ENCODE assay signal across 7 mouse cellular contexts in genomic region chr12:24974446-24975114, GRCm38 (mm10). TPM values are rescaled to one million over a fixed set of nuclear protein-coding genes. Genes with fewer than 3 reads are reported as not detected.
DNase-seq lines count a peak whose midpoint lies in the region; ATAC-seq and TF ChIP-seq lines count a peak whose summit lies in the region.

Kidins220 (plus strand) TSS chr12:24974925.

- peak within 1 kb of the TSS; percentile 70 for H3K9ac ChIP-seq in embryonic facial prominence, embryonic 12.5 days
- H3K9ac ChIP-seq in limb, embryonic 12.5 days (replicated peaks) = peak within 1 kb of the TSS; percentile 63
- peak within 1 kb of the TSS; percentile 82 for H3K9ac ChIP-seq in midbrain, embryonic 15.5 days

- no peaks in the 10 kb centered on the region for H3K27me3 ChIP-seq in embryonic facial prominence, embryonic 12.5 days
- H3K27me3 ChIP-seq in kidney, adult 2 months (replicated peaks; ENCODE audit: control insufficient read depth, insufficient read depth, low read length) = no peaks in the 10 kb centered on the region
- H3K27me3 ChIP-seq in limb, embryonic 12.5 days = no peaks in the 10 kb centered on the region
- no peaks in the 10 kb centered on the region for H3K27me3 ChIP-seq in midbrain, embryonic 15.5 days (replicated peaks)
- no peaks in the 10 kb centered on the region for H3K27me3 ChIP-seq in spleen, adult 2 months (ENCODE audit: control insufficient read depth, insufficient read depth, low read length)

- H3K36me3 ChIP-seq in embryonic facial prominence, embryonic 12.5 days = no peaks in the 10 kb centered on the region
- no peaks in the 10 kb centered on the region for H3K36me3 ChIP-seq in kidney, adult 2 months (ENCODE audit: control insufficient read depth, insufficient read depth, low read length)
- no peaks in the 10 kb centered on the region for H3K36me3 ChIP-seq in limb, embryonic 12.5 days
- H3K36me3 ChIP-seq in midbrain, embryonic 15.5 days (replicated peaks) = no peaks in the 10 kb centered on the region
- H3K36me3 ChIP-seq in spleen, adult 2 months (ENCODE audit: control insufficient read depth, insufficient read depth, low read length) = 0 out of 2 replicates have a peak, but pooled peaks cover 1% of the 10 kb centered on the region

- ATAC-seq in embryonic facial prominence, embryonic 12.5 days (ENCODE audit: insufficient number of reproducible peaks, insufficient read depth, low FRiP score, low TSS enrichment) = peak; percentile 82
- peak; percentile 86 for ATAC-seq in limb, embryonic 12.5 days (ENCODE audit: insufficient number of reproducible peaks, insufficient read depth, low FRiP score, low TSS enrichment, low read depth)
- peak; percentile 91 for ATAC-seq in midbrain, embryonic 15.5 days (replicated peaks)

- peak; percentile 95 for DNase-seq in adrenal gland, postnatal 25 days
- peak; percentile 94 to 98 for DNase-seq in heart, adult 18-20 months
- DNase-seq in kidney, adult 2 months = peak; percentile 97
- DNase-seq in spleen, adult 2 months (ENCODE audit: low read depth in 1 of 2, low spot score in 2 of 2) = peak; percentile 81 to 92

- H3K4me2 ChIP-seq in embryonic facial prominence, embryonic 12.5 days (replicated peaks) = peak within 1 kb of the TSS; percentile 59
- peak within 1 kb of the TSS; percentile 54 for H3K4me2 ChIP-seq in limb, embryonic 12.5 days
- H3K4me2 ChIP-seq in midbrain, embryonic 15.5 days = peak within 1 kb of the TSS; percentile 52

- TF ChIP-seq CTCF in kidney, adult 2 months (conservative IDR thresholded peaks at IDR 0.05; ENCODE audit: insufficient read depth, insufficient read length, low read depth, low read length) = no peak
- TF ChIP-seq CTCF in spleen, adult 2 months (IDR thresholded peaks at IDR 0.05; ENCODE audit: extremely low read depth, insufficient read depth, insufficient read length, insufficient replicate concordance) = no peak

- H3K9me3 ChIP-seq in embryonic facial prominence, embryonic 12.5 days = no peaks in the 10 kb centered on the region
- no peaks in the 10 kb centered on the region for H3K9me3 ChIP-seq in limb, embryonic 12.5 days
- H3K9me3 ChIP-seq in midbrain, embryonic 15.5 days = no peaks in the 10 kb centered on the region

- peak within 1 kb of the TSS; percentile 79 for H3K4me3 ChIP-seq in embryonic facial prominence, embryonic 12.5 days
- peak within 1 kb of the TSS; percentile 94 for H3K4me3 ChIP-seq in kidney, adult 2 months (ENCODE audit: insufficient read depth, low read depth, low read length)
- peak within 1 kb of the TSS; percentile 70 for H3K4me3 ChIP-seq in limb, embryonic 12.5 days (replicated peaks)
- H3K4me3 ChIP-seq in midbrain, embryonic 15.5 days = peak within 1 kb of the TSS; percentile 73
- peak within 1 kb of the TSS; percentile 87 for H3K4me3 ChIP-seq in spleen, adult 2 months (ENCODE audit: extremely low read depth, insufficient read depth, insufficient read length)

- peaks cover 3% of the 10 kb centered on the region; the same call in 1 of the 2 replicates for H3K4me1 ChIP-seq in embryonic facial prominence, embryonic 12.5 days
- H3K4me1 ChIP-seq in kidney, adult 2 months (ENCODE audit: control insufficient read depth, insufficient read depth, low read length) = peaks cover 14% of the 10 kb centered on the region; the same call in 1 of the 2 replicates
- peaks cover 6% of the 10 kb centered on the region; the same call in 1 of the 2 replicates for H3K4me1 ChIP-seq in limb, embryonic 12.5 days (replicated peaks)
- peaks cover 21% of the 10 kb centered on the region for H3K4me1 ChIP-seq in midbrain, embryonic 15.5 days
- no peaks in the 10 kb centered on the region; the same call in none of the 2 replicates for H3K4me1 ChIP-seq in spleen, adult 2 months (ENCODE audit: control insufficient read depth, insufficient read depth, insufficient read length)

- peak; percentile 90 for TF ChIP-seq POLR2A in kidney, adult 2 months (IDR thresholded peaks at IDR 0.05; ENCODE audit: low read depth, low read length)
- peak; percentile 82 for TF ChIP-seq POLR2A in spleen, adult 2 months (IDR thresholded peaks at IDR 0.05; ENCODE audit: low read depth, low read length)

- 15% methylated on average over 29 of the region's 29 CpGs for WGBS in embryonic facial prominence, embryonic 12.5 days
- WGBS in kidney, adult 2 months = 6% methylated on average over 29 of the region's 29 CpGs
- 15% methylated on average over 29 of the region's 29 CpGs for WGBS in limb, embryonic 12.5 days
- WGBS in midbrain, embryonic 15.5 days = 15% methylated on average over 28 of the region's 29 CpGs
- WGBS in spleen, adult 2 months = 16% methylated on average over 27 of the region's 29 CpGs

- H3K27ac ChIP-seq in embryonic facial prominence, embryonic 12.5 days = peak within 1 kb of the TSS; percentile 90
- peak within 1 kb of the TSS; percentile 92 for H3K27ac ChIP-seq in kidney, adult 2 months (ENCODE audit: insufficient read depth, low read depth, low read length)
- peak within 1 kb of the TSS; percentile 85 for H3K27ac ChIP-seq in limb, embryonic 12.5 days
- H3K27ac ChIP-seq in midbrain, embryonic 15.5 days = peak within 1 kb of the TSS; percentile 95
- peak within 1 kb of the TSS; percentile 56 for H3K27ac ChIP-seq in spleen, adult 2 months (ENCODE audit: insufficient read depth, low read length)

RNA-seq across cellular contexts. Expression of gene Kidins220, which starts in this region (rescaled TPM):
- 84.4 and 114 TPM in 2 replicates for total RNA-seq in adrenal gland, postnatal 25 days (2021)
- 31.8 and 34.2 TPM in 2 replicates for polyA plus RNA-seq in embryonic facial prominence, embryonic 12.5 days (2016; fragmentation: Nextera tagmentation; extraction: Ambion mirVana)
- 10 to 100 TPM; 63.4 to 67.4 TPM for total RNA-seq in heart, adult 18-20 months (2021)
- 79.6 and 102 TPM in 2 replicates for polyA plus RNA-seq in kidney, adult 2 months (2012; rRNA removed)
- 19.6 and 21.2 TPM in 2 replicates for polyA plus RNA-seq in limb, embryonic 12.5 days (2016; fragmentation: Nextera tagmentation; extraction: Ambion mirVana)
- polyA plus RNA-seq in midbrain, embryonic 15.5 days (2015; fragmentation: Nextera tagmentation; extraction: Ambion mirVana) = 162 and 180 TPM in 2 replicates
- polyA plus RNA-seq in spleen, adult 2 months (2012; rRNA removed) = 22.2 and 33.8 TPM in 2 replicates

Comparison
In these comparisons a context has a peak if more than half of its experiments do, and no peak if none do; other contexts are left out.
1. Peak in every context shown above with its lines: DNase-seq, ATAC-seq, H3K4me3 ChIP-seq and H3K27ac ChIP-seq.